Mouse (Mus musculus) stomach, postnatal 0 days (tissue): Measurements from ENCODE around the gene Fbxo45. TPM values are rescaled to one million over a fixed set of nuclear protein-coding genes. Genes with fewer than 3 reads are reported as not detected.
"Not testable (repeated sequence)": the region's sequence is repeated elsewhere in the genome, so short reads cannot be mapped to it uniquely, and the experiment has no call there.

Experiments
- ATAC-seq: fragments of 200-750 bp; cut with Nextera tagmentation; 2 replicates; pipeline ENCODE4 v1.8.0; 2017; ENCODE audit not compliant: low FRiP score, low TSS enrichment
- DNase-seq: peaks from one replicate; pipeline ENCODE4 v3.0.0-alpha.2; 2016; ENCODE audit warnings: low spot score
- H3K27ac ChIP-seq: fragments of 300-500 bp; sonication (generic); replicated peaks from 2 replicates; pipeline ENCODE4 v1.5.1; 2014; ENCODE audit warnings: mild to moderate bottlenecking, control low read depth
- H3K27me3 ChIP-seq: fragments of 300-500 bp; sonication (generic); 2 replicates; pipeline ENCODE4 v1.6.1; 2014; ENCODE audit warnings: low read length; ENCODE audit not compliant: control insufficient read depth, insufficient read depth
- H3K36me3 ChIP-seq: fragments of 300-500 bp; sonication (generic); 2 replicates; pipeline ENCODE4 v1.6.1; 2014; ENCODE audit warnings: low read length, mixed read lengths; ENCODE audit not compliant: control insufficient read depth, insufficient read depth
- H3K4me1 ChIP-seq: fragments of 300-500 bp; sonication (generic); replicated peaks from 2 replicates; pipeline ENCODE4 v1.6.1; 2014; ENCODE audit warnings: antibody characterized with exemption; ENCODE audit not compliant: control insufficient read depth, insufficient read depth
- H3K4me2 ChIP-seq: fragments of 300-500 bp; sonication (generic); replicated peaks from 2 replicates; pipeline ENCODE4 v1.6.1; 2014; ENCODE audit warnings: low read depth, mild to moderate bottlenecking, control low read depth, moderate library complexity
- H3K4me3 ChIP-seq: fragments of 300-500 bp; sonication (generic); 2 replicates; pipeline ENCODE4 v1.5.1; 2014; ENCODE audit warnings: low read depth, low read length, control low read depth
- H3K9ac ChIP-seq: fragments of 300-500 bp; sonication (generic); 2 replicates; pipeline ENCODE4 v1.6.1; 2014; ENCODE audit warnings: mild to moderate bottlenecking, low read length, control low read depth, mixed read lengths
- H3K9me3 ChIP-seq: fragments of 300-500 bp; sonication (generic); 2 replicates; pipeline ENCODE4 v1.6.1; 2016; ENCODE audit warnings: low read length; ENCODE audit not compliant: control insufficient read depth
- CTCF ChIP-seq: IDR thresholded peaks from 2 replicates; pipeline ENCODE4 v1.5.1; 2016; ENCODE audit warnings: antibody characterized with exemption, low read depth, mild to moderate bottlenecking, moderate library complexity
- EP300 ChIP-seq: optimal IDR thresholded peaks from 2 replicates; pipeline ENCODE3; 2016; ENCODE audit warnings: antibody characterized with exemption
- WGBS: fragments of 180-500 bp; shearing (Covaris S2); extraction: QIAGEN DNeasy Blood & Tissue Kit; methylation state at CpG from one replicate; pipeline ENCODE4 v1.1.7; 2014; 5-methylcytosine and 5-hydroxymethylcytosine counted together
- polyA plus RNA-seq: library from polyadenylated mRNA; unstranded; fragments of >200 nt; fragmentation: Nextera tagmentation; extraction: Ambion mirVana; gene quantifications from 2 replicates; pipeline ENCODE4 v1.2.1, GENCODE M21; 2015

Gene Fbxo45
- polyA plus RNA-seq, 1 experiment from 2014 or later, result 11.7 TPM

- Histone ChIP-seq H3K9ac (no peak overlapping the region), H3K36me3 (peaks cover 2% of the 10 kb centered on the region; the same call in 1 of the 2 replicates), H3K9me3 (no peaks in the 10 kb centered on the region), H3K4me3 (no peak overlapping the region), H3K27ac (no peak overlapping the region), H3K27me3 (no peaks in the 10 kb centered on the region), H3K4me1 (0 out of 2 replicates have a peak, but pooled peaks cover 2% of the 10 kb centered on the region), H3K4me2 (no peak overlapping the region)
- ATAC-seq, result no peak
- no peak for TF ChIP-seq CTCF
- DNase-seq, result no peak
- 68% methylated on average over 1 of the region's 1 CpGs for WGBS
These were observed 28.9 kb upstream of the Fbxo45 start for GRCm38 (mm10) chr16:32275830-32276229.

DNA sequence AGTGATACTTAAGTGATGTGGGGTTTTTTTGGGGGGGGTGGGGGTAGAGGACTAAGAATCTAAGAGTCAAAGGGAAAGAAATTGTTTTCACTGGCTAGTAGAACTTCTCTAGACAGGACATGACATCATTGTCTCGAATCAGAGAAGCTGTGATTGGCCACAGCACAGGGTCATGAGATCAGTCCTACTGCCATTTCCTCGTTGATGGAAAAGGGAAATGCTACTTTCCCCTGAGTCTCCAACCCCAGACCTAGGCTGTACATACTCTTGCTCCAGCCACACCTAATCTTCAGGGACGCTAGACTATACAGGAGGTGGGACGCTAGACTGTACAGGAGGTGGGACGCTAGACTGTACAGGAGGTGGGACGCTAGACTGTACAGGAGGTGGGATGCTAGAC is 28.1 kb upstream of the Fbxo45 start:
- Histone ChIP-seq H3K4me2 (no peak overlapping the region), H3K9me3 (no peaks in the 10 kb centered on the region), H3K9ac (no peak overlapping the region), H3K4me3 (no peak overlapping the region), H3K27ac (no peak overlapping the region), H3K27me3 (no peaks in the 10 kb centered on the region), H3K36me3 (no peaks in the 10 kb centered on the region), H3K4me1 (0 out of 2 replicates have a peak, but pooled peaks cover 2% of the 10 kb centered on the region)
- DNase-seq (no peak), ATAC-seq (no peak)
- TF ChIP-seq CTCF (no peak), EP300 (no peak)
- WGBS, result 90% methylated on average over 6 of the region's 6 CpGs

DNA sequence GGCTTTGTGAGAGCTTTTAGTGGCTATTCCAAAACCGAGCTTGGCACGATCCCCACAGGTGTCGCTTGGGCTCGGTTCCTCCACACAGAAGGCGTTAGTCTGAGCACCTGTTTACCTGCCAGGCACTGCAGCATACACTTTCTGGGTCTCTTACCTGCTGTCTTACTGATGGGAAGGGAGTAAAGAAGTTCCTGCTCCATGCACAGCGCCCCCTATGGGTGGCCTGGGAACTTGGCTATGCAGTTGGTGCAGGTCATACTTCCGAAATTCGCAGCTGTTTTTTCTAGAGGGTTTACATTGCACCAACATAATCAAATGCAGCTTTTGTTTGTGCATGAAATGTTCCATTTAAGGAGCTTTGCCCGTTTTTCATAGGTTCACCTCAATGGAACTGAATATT is 26.4 kb upstream of the Fbxo45 start:
- no peak for ATAC-seq
- Histone ChIP-seq H3K4me3 (no peak overlapping the region), H3K4me2 (no peak overlapping the region), H3K4me1 (0 out of 2 replicates have a peak, but pooled peaks cover 1% of the 10 kb centered on the region), H3K9ac (no peak overlapping the region), H3K36me3 (no peaks in the 10 kb centered on the region), H3K27ac (no peak overlapping the region), H3K9me3 (no peaks in the 10 kb centered on the region), H3K27me3 (no peaks in the 10 kb centered on the region)
- no peak for TF ChIP-seq EP300
- peak; percentile 63 for TF ChIP-seq CTCF
- WGBS, result 41% methylated on average over 9 of the region's 9 CpGs
- peak; percentile 35 for DNase-seq

- 78% methylated on average over 11 of the region's 11 CpGs for WGBS
- H3K36me3 ChIP-seq, result no peaks in the 10 kb centered on the region
- ATAC-seq (no peak), DNase-seq (no peak)
- no peaks in the 10 kb centered on the region for H3K9me3 ChIP-seq
- H3K4me2 ChIP-seq, result no peak within 1 kb of the TSS
- H3K4me1 ChIP-seq, result no peaks in the 10 kb centered on the region
- H3K9ac ChIP-seq, result no peak within 1 kb of the TSS
- no peaks in the 10 kb centered on the region for H3K27me3 ChIP-seq
- no peak for TF ChIP-seq EP300
- no peak for TF ChIP-seq CTCF
- no peak within 1 kb of the TSS for H3K27ac ChIP-seq
- H3K4me3 ChIP-seq, result no peak within 1 kb of the TSS
These were observed 24.3 kb upstream of the Fbxo45 start, which contains the start of gene Smco1 for GRCm38 (mm10) chr16:32271291-32271690. TSS of gene Smco1 (plus strand) at chr16:32271468.

- not testable (repeated sequence) for H3K9me3 ChIP-seq, H3K27me3 ChIP-seq, ATAC-seq, H3K9ac ChIP-seq, H3K36me3 ChIP-seq, H3K4me2 ChIP-seq, DNase-seq, H3K27ac ChIP-seq, H3K4me3 ChIP-seq, H3K4me1 ChIP-seq
- 89% methylated on average over 2 of the region's 2 CpGs for WGBS
- TF ChIP-seq CTCF, result peak; percentile 62
These were observed 17.3 kb upstream of the Fbxo45 start for GRCm38 (mm10) chr16:32264225-32264624.

GRCm38 (mm10) chr16:32246351-32246791 is 587 bp downstream of the Fbxo45 start:
- 0% methylated on average over 38 of the region's 41 CpGs for WGBS
- DNase-seq, result peak; percentile 70

More at GRCm38 (mm10) chr16:32246351-32246791, 587 bp downstream of the Fbxo45 start:
- Histone ChIP-seq H3K27me3 (no peaks in the 10 kb centered on the region), H3K4me1 (no peaks in the 10 kb centered on the region), H3K36me3 (no peaks in the 10 kb centered on the region), H3K4me3 (peak overlapping the region; percentile 76), H3K9me3 (no peaks in the 10 kb centered on the region), H3K4me2 (peak overlapping the region; percentile 79), H3K27ac (peak overlapping the region; percentile 97), H3K9ac (peak overlapping the region; percentile 86)
- no peak for TF ChIP-seq EP300
- no peak for TF ChIP-seq CTCF
- ATAC-seq, result peak; percentile 48
